In the genomic region with DNA sequence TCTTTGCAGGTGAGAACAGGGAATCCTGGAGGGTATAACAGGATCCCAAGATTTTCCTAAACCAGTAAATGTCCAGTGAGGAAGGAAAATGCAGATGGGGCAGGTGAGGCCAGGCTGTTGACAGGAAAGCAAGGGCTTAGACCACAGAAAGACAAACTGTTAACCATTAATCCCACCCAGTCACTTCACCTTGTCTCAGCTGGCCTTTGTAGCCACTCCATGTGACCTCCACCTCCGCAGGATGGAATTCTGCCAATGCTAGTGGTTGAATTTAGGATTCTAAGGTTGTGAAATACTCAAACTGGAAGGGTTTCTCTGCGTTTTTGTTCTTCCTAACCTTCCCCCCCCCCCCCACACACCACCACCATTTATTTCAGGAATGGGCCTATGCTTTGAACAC, we compare ENCODE assay signal across 12 mouse cellular contexts. TPM values are rescaled to one million over a fixed set of nuclear protein-coding genes. Genes with fewer than 3 reads are reported as not detected.
DNase-seq lines count a peak whose midpoint lies in the region; ATAC-seq and TF ChIP-seq lines count a peak whose summit lies in the region.
"Had no signal": no experiment of that assay in that cellular context is flagged by ENCODE, and none has a peak within 500 bp of the region (broad histone marks: within the 10 kb centered on the region; RNA-seq: fewer than 3 reads in every experiment).

No protein-coding gene starts in this region.

- no peak for TF ChIP-seq CTCF in ES-Bruce4 (IDR thresholded peaks at IDR 0.05; ENCODE audit: low read depth, low read length)
- TF ChIP-seq CTCF in Patski (IDR thresholded peaks at IDR 0.05) = no peak
- TF ChIP-seq CTCF in thymus, adult 2 months (IDR thresholded peaks at IDR 0.05; ENCODE audit: borderline replicate concordance, control insufficient read depth, extremely low read depth, insufficient read depth, low read length, poor library complexity) = no peak

- no peaks in the 10 kb centered on the region for H3K9me3 ChIP-seq in ES-Bruce4 (replicated peaks; ENCODE audit: control insufficient read depth, insufficient read depth, low read length, poor library complexity, severe bottlenecking)
- H3K9me3 ChIP-seq in lung, embryonic 16.5 days (ENCODE audit: control insufficient read depth, low read length) = no peaks in the 10 kb centered on the region
- no peaks in the 10 kb centered on the region for H3K9me3 ChIP-seq in embryonic facial prominence, embryonic 10.5 days

- peak; percentile 64 for DNase-seq in Patski (ENCODE audit: low read depth, low spot score)
- peak; percentile 84 to 89 for DNase-seq in kidney, postnatal 25 days
- no peak for DNase-seq in thymus, adult 2 months
- DNase-seq in embryonic facial prominence, embryonic 10.5 days (ENCODE audit: low spot score) = no peak
- no peak for DNase-seq in urinary bladder, postnatal 14 days (ENCODE audit: low spot score)
- DNase-seq: cerebellum, adult 11 months; left cerebral cortex, postnatal 4 days; thymus, postnatal 14 days had no signal

- ATAC-seq in Patski = no peak
- no peak for ATAC-seq in lung, embryonic 16.5 days (ENCODE audit: low read depth)
- ATAC-seq: hindbrain, embryonic 16.5 days had no signal

- CTCF ChIA-PET in Patski (lab: Charles Lee) = no interaction called here

- peaks cover 5% of the 10 kb centered on the region for H3K4me1 ChIP-seq in ES-Bruce4 (ENCODE audit: control insufficient read depth, insufficient read depth, low read length)
- H3K4me1 ChIP-seq in lung, embryonic 16.5 days (replicated peaks; ENCODE audit: control insufficient read depth, insufficient read depth, low read length) = peaks cover 10% of the 10 kb centered on the region
- H3K4me1 ChIP-seq in thymus, adult 2 months (replicated peaks; ENCODE audit: control insufficient read depth, insufficient read depth, low read length) = no peaks in the 10 kb centered on the region
- H3K4me1 ChIP-seq in embryonic facial prominence, embryonic 10.5 days = peaks cover 24% of the 10 kb centered on the region

- H3K9ac ChIP-seq in ES-Bruce4 (ENCODE audit: low read depth, poor library complexity, severe bottlenecking) = no peak overlapping the region
- H3K9ac ChIP-seq in lung, embryonic 16.5 days (ENCODE audit: low read length) = no peak overlapping the region

- 36% methylated on average over 2 of the region's 2 CpGs for WGBS in lung, embryonic 16.5 days
- 86% methylated on average over 2 of the region's 2 CpGs for WGBS in thymus, adult 2 months
- 71% methylated on average over 2 of the region's 2 CpGs for WGBS in embryonic facial prominence, embryonic 10.5 days

- in situ Hi-C loops in Patski (cut with MboI; ENCODE audit: low pct_unique_long_range_greater_than_20kb) = no loop called here

- no peak overlapping the region for H3K4me3 ChIP-seq in ES-Bruce4 (ENCODE audit: low read depth, low read length)
- no peak overlapping the region for H3K4me3 ChIP-seq in lung, embryonic 16.5 days (ENCODE audit: low read length)
- H3K4me3 ChIP-seq in thymus, adult 2 months (ENCODE audit: control insufficient read depth, insufficient read depth, low read length) = no peak overlapping the region
- no peak overlapping the region for H3K4me3 ChIP-seq in embryonic facial prominence, embryonic 10.5 days
- H3K4me3 ChIP-seq: layer of hippocampus, adult 2 months had no signal

- POLR2A ChIA-PET in Patski (lab: Charles Lee) = interaction anchor here (0.6 kb wide), 1 partner anchor 94 kb away, joined by 6 read pairs; no protein-coding TSS in a partner anchor

- TF ChIP-seq EP300 in ES-Bruce4 (IDR thresholded peaks at IDR 0.05; ENCODE audit: insufficient read depth, low read depth, low read length) = 0 out of 2 replicates have a peak, but pooled peaks have one; percentile 24

- no peak for TF ChIP-seq POLR2A in ES-Bruce4 (IDR thresholded peaks at IDR 0.05; ENCODE audit: insufficient read depth, low read length)
- TF ChIP-seq POLR2A in thymus, adult 2 months (IDR thresholded peaks at IDR 0.05; ENCODE audit: control insufficient read depth, extremely low read depth, insufficient read depth, low read length, poor library complexity) = no peak

- H3K27me3 ChIP-seq in ES-Bruce4 (ENCODE audit: control insufficient read depth, insufficient read depth, low read length, poor library complexity, severe bottlenecking) = no peaks in the 10 kb centered on the region; the same call in 1 of the 2 replicates
- no peaks in the 10 kb centered on the region for H3K27me3 ChIP-seq in Patski
- no peaks in the 10 kb centered on the region for H3K27me3 ChIP-seq in lung, embryonic 16.5 days (ENCODE audit: control insufficient read depth, insufficient read depth, low read depth, low read length)
- H3K27me3 ChIP-seq in thymus, adult 2 months (ENCODE audit: control insufficient read depth, insufficient read depth, low read length) = no peaks in the 10 kb centered on the region
- no peaks in the 10 kb centered on the region for H3K27me3 ChIP-seq in embryonic facial prominence, embryonic 10.5 days (replicated peaks; ENCODE audit: low read depth, poor library complexity, severe bottlenecking)

- no peaks in the 10 kb centered on the region for H3K36me3 ChIP-seq in ES-Bruce4 (ENCODE audit: control insufficient read depth, insufficient read depth, low read length, poor library complexity, severe bottlenecking)
- no peaks in the 10 kb centered on the region for H3K36me3 ChIP-seq in lung, embryonic 16.5 days (ENCODE audit: control insufficient read depth, insufficient read depth, low read length)
- no peaks in the 10 kb centered on the region for H3K36me3 ChIP-seq in thymus, adult 2 months (ENCODE audit: control insufficient read depth, insufficient read depth, low read length)
- H3K36me3 ChIP-seq in embryonic facial prominence, embryonic 10.5 days (replicated peaks) = 0 out of 2 replicates have a peak, but pooled peaks cover 4% of the 10 kb centered on the region

- H3K4me2 ChIP-seq in lung, embryonic 16.5 days (ENCODE audit: low read depth, low read length) = no peak overlapping the region

- H3K27ac ChIP-seq in ES-Bruce4 (ENCODE audit: insufficient read depth, low read length) = no peak overlapping the region
- peak overlapping the region; percentile 53; the same call in 1 of the 2 replicates for H3K27ac ChIP-seq in lung, embryonic 16.5 days (ENCODE audit: low read length)
- no peak overlapping the region for H3K27ac ChIP-seq in thymus, adult 2 months (ENCODE audit: control insufficient read depth, insufficient read depth, low read length)
- H3K27ac ChIP-seq in embryonic facial prominence, embryonic 10.5 days (replicated peaks) = no peak overlapping the region
- H3K27ac ChIP-seq: layer of hippocampus, adult 2 months had no signal

RNA-seq across cellular contexts. Expression of a gene that starts 52.9 kb away (rescaled TPM):
- polyA plus RNA-seq in ES-Bruce4 (2011; ENCODE audit: insufficient read depth, insufficient read length, low read depth, missing spikeins) (18.4 and 19.8 TPM in 2 replicates), Patski (2021) (70.6 TPM)
- polyA plus RNA-seq in lung, embryonic 16.5 days (2015; fragmentation: Nextera tagmentation; extraction: Ambion mirVana) = 3.8 and 4.4 TPM in 2 replicates
- 9.4 and 12.7 TPM in 2 replicates for polyA plus RNA-seq in thymus, adult 2 months (2012; rRNA removed)
- polyA plus RNA-seq in embryonic facial prominence, embryonic 10.5 days (2016; fragmentation: Nextera tagmentation; extraction: Ambion mirVana) = 2.9 and 3.1 TPM in 2 replicates

Comparison
In these comparisons a context has a peak if more than half of its experiments do, and no peak if none do; other contexts are left out.
1. DNase-seq: peak in Patski (single experiment) and kidney, postnatal 25 days (2 of 2); none in thymus, adult 2 months (single experiment), embryonic facial prominence, embryonic 10.5 days (single experiment) and urinary bladder, postnatal 14 days (single experiment).